Mouse (Mus musculus) layer of hippocampus, postnatal 14 days (tissue): ENCODE data around the gene Npr1. TPM values are rescaled to one million over a fixed set of nuclear protein-coding genes. Genes with fewer than 3 reads are reported as not detected.

Experiments used
- total RNA-seq, 2 experiments: library from RNA; stranded (reverse); gene quantifications; 2 replicates each; pipeline ENCODE4 v1.2.3; 2021

Npr1 gene
- total RNA-seq, 2 experiments from 2014 or later, result 4.2 to 6.5 TPM

Other genes starting within 250 kb of the Npr1 start
- 10 to 100 TPM; 44.7 to 46.4 TPM for gene Jtb, start 234.3 kb downstream of the Npr1 start, total RNA-seq
- not detected for gene Creb3l4, start 222.4 kb downstream of the Npr1 start, total RNA-seq
- 10 to 100 TPM; 48.8 to 53.3 TPM for gene Slc39a1, start 217.7 kb downstream of the Npr1 start, total RNA-seq
- 10 to 100 TPM; 32.4 to 33.6 TPM for gene Crtc2, start 211.7 kb downstream of the Npr1 start, total RNA-seq
- 10 to 100 TPM; 22.4 to 24.4 TPM for gene Dennd4b, start 200.7 kb downstream of the Npr1 start, total RNA-seq
- 10 to 100 TPM; 92.7 to 96.5 TPM for gene Gatad2b, start 172.7 kb downstream of the Npr1 start, total RNA-seq
- gene Slc27a3, start 75.9 kb downstream of the Npr1 start, total RNA-seq, result 10 to 100 TPM; 15.2 to 19.1 TPM
- gene Ints3, start 32.2 kb downstream of the Npr1 start, total RNA-seq, result 10 to 100 TPM; 60.5 to 67.0 TPM
- gene Ilf2, start 10.3 kb upstream of the Npr1 start, total RNA-seq, result 10 to 100 TPM; 86.0 to 87.9 TPM
- gene Snapin, start 25.2 kb upstream of the Npr1 start, total RNA-seq, result 10 to 100 TPM; 47.0 to 51.7 TPM
- 100 to 1,000 TPM; 164 to 166 TPM for gene Chtop, start 43.6 kb upstream of the Npr1 start, total RNA-seq
- 10 to 100 TPM; 91.9 to 92.5 TPM for gene S100a1, start 48.5 kb upstream of the Npr1 start, total RNA-seq
- 10 to 100 TPM; 27.1 to 29.7 TPM for gene S100a13, start 48.6 kb upstream of the Npr1 start, total RNA-seq
- gene S100a14, start 61.0 kb upstream of the Npr1 start, total RNA-seq, result under 1 TPM; 0.60 to 0.74 TPM
- gene S100a16, start 71.4 kb upstream of the Npr1 start, total RNA-seq, result 100 to 1,000 TPM in 1 of 2 experiments, 10 to 100 TPM in 1; 97.9 to 107 TPM
- gene S100a3, start 94.7 kb upstream of the Npr1 start, total RNA-seq, result 1 to 10 TPM; 2.3 to 3.0 TPM
- gene S100a2, start 124.4 kb upstream of the Npr1 start, total RNA-seq, result not detected
- gene Gm42674, start 136.0 kb upstream of the Npr1 start, total RNA-seq, result not detected
- 1 to 10 TPM; 7.3 to 9.1 TPM for gene S100a4, start 137.9 kb upstream of the Npr1 start, total RNA-seq
- not detected for gene S100a5, start 142.7 kb upstream of the Npr1 start, total RNA-seq
- gene S100a6, start 147.0 kb upstream of the Npr1 start, total RNA-seq, result 10 to 100 TPM; 26.3 to 30.1 TPM
- gene S100a7a, start 188.2 kb upstream of the Npr1 start, total RNA-seq, result under 1 TPM in 1 of 2 experiments, not detected in 1; 0.35 TPM
- not detected for gene S100a8, start 203.1 kb upstream of the Npr1 start, total RNA-seq
- under 1 TPM in 1 of 2 experiments, not detected in 1; 0.83 TPM for gene S100a9, start 229.9 kb upstream of the Npr1 start, total RNA-seq